Mouse (Mus musculus) heart, adult 2 months (tissue): ENCODE data around the gene Xrcc1.

ENCODE experiments used
- CTCF ChIP-seq: fragments of 200-600 bp; IDR thresholded peaks from 2 replicates; pipeline ENCODE4 v1.8.1; 2022; ENCODE audit warnings: antibody characterized with exemption, mild to moderate bottlenecking, moderate library complexity
- POLR2A ChIP-seq: fragments of 200-500 bp; IDR thresholded peaks from 2 replicates; pipeline ENCODE4 v1.6.1; 2011; ENCODE audit warnings: mild to moderate bottlenecking, low read depth, low read length, control low read depth; ENCODE audit not compliant: insufficient read depth

- TF ChIP-seq POLR2A (no peak), CTCF (no peak)
Observed at GRCm38 (mm10) chr7:24528861-24529260, 17.2 kb upstream of the Xrcc1 start.
